Mouse (Mus musculus) heart, adult 11 months (tissue): ENCODE measurements around the gene Helz.

Experiments
- DNase-seq: peaks from one replicate; pipeline ENCODE4 v3.0.0; 2022

The Helz gene

GRCm38 (mm10) chr11:107728073-107728863, 180.5 kb downstream of the Helz start:
- DNase-seq: no peak

GRCm38 (mm10) chr11:107729141-107729540, 181.4 kb downstream of the Helz start:
- no peak for DNase-seq

GRCm38 (mm10) chr11:107730940-107731339, 183.2 kb downstream of the Helz start:
- peak; percentile 96 for DNase-seq

GRCm38 (mm10) chr11:107731498-107731897, 183.8 kb downstream of the Helz start:
- no peak for DNase-seq

- no peak for DNase-seq
Measured at GRCm38 (mm10) chr11:107734133-107734532, 186.4 kb downstream of the Helz start.

- DNase-seq: no peak
Measured at GRCm38 (mm10) chr11:107737886-107738285, 190.2 kb downstream of the Helz start.

GRCm38 (mm10) chr11:107738418-107739099, 190.8 kb downstream of the Helz start:
- no peak for DNase-seq

GRCm38 (mm10) chr11:107743100-107743499, 195.4 kb downstream of the Helz start:
- no peak for DNase-seq
